Mouse (Mus musculus) megakaryocyte, embryonic 14.5 days (primary cell): ENCODE data around the gene Kcnab1.

Experiments used
- FLI1 ChIP-seq: IDR thresholded peaks from 2 replicates; pipeline ENCODE4 v1.6.1; 2012; ENCODE audit warnings: low read length, inconsistent platforms, mixed read lengths
- GATA1 ChIP-seq: IDR thresholded peaks from 3 replicates; pipeline ENCODE4 v1.6.1; 2012; ENCODE audit warnings: mixed read lengths, low read length, inconsistent platforms, borderline replicate concordance

DNA sequence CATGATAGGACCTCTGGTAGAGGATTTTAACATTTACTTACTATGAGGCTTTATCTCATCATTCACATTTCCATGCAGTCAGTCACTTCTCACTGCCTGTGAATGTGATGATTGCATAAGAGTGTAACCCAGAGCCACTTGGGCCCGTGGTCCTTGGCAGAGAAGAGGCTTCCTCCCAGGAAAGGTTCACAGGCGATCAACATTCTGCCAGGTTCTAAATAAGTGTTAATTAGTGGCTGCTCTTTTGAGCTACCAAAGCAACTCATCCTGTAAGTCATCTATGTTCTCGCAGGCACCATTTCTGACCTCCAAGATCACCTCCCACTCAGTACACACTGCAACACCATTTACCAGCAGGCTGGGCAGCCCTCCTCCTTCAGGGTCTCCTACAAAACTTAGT is 192.3 kb downstream of the Kcnab1 start:
- no peak for TF ChIP-seq GATA1
- no peak for TF ChIP-seq FLI1
